Mouse (Mus musculus) CD4-positive, CD25-positive, alpha-beta regulatory T cell, adult 4 months (primary cell): ENCODE data around the gene Adrm1. TPM values are rescaled to one million over a fixed set of nuclear protein-coding genes. Genes with fewer than 3 reads are reported as not detected.
A peak's percentile ranks its signal among the peaks of the same experiment; 100 is the strongest.
"Not testable (repeated sequence)": the region's sequence is repeated elsewhere in the genome, so short reads cannot be mapped to it uniquely, and the experiment has no call there.

Source experiments
- ATAC-seq: one replicate; pipeline ENCODE4 v1.8.0; 2017
- polyA plus RNA-seq, 2 experiments: library from polyadenylated mRNA; unstranded; fragments of 100-300 nt; shearing (Covaris generic); gene quantifications; one replicate each; pipeline ENCODE4 v1.2.1; 2017

Adrm1 gene
- 100 to 1,000 TPM in 1 of 2 experiments, 10 to 100 TPM in 1; 83.1 to 115 TPM for polyA plus RNA-seq

DNA sequence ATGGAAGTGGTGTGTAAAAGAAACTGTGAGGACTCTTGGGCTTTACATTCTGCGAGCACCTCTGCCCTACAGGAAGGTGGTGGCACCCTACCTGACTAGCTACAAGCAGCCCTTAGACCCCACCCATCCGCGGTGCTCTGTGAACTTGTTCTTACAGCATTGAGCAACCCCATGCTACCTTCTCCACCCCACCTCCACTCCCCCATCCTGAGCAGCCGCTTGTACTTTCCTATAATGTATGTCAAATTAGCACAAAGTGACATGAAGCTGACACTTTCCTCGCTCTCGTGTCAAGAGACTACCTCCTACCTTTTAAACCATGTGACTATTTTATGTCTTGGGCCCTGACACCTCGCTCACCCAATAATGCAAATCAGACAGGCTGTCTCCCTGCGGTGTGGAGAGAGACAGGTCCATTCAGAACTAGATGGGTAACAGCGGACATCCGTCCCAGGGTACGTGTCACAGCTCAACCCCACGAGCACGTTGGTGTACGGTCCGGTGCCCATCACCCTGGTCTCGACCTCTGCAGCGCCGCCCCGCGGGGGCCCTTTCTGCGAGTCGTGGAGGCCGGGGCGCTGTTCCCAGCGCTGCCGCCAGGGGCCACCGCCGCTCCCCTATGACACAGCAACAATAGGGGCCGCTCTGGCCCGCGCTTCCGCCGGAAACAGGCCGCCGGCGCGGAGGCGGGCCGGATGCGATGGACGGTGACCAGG is at the start of gene Adrm1:
TSS of gene Adrm1 (plus strand) at position 680 of the 716 bp plus-strand sequence.
- peak; percentile 94 for ATAC-seq

- ATAC-seq = no peak
Measured at GRCm38 (mm10) chr2:180124192-180124591, 47.1 kb upstream of the Adrm1 start.

- no peak for ATAC-seq
Measured at GRCm38 (mm10) chr2:180126195-180126594, 45.1 kb upstream of the Adrm1 start.

DNA sequence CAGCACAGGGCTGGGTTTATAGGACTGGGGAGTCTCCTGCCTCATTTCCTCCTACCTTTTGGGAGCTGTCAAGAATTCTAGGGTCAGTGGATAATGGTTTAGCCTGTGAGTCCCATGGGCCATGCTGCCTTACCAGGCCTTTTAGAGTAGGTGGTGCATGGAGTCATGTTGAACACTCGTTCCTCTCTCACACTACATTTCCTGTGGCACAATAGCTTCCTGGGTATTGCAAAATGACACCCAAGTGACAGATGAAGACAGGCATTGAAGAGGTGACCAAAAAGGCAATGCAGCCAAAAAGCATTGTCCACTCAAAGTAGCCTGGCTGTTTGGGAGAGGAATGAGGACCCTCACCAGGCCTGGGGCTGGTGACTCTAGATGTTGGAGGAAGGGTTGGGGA is 43.6 kb upstream of the Adrm1 start:
- ATAC-seq = no peak

DNA sequence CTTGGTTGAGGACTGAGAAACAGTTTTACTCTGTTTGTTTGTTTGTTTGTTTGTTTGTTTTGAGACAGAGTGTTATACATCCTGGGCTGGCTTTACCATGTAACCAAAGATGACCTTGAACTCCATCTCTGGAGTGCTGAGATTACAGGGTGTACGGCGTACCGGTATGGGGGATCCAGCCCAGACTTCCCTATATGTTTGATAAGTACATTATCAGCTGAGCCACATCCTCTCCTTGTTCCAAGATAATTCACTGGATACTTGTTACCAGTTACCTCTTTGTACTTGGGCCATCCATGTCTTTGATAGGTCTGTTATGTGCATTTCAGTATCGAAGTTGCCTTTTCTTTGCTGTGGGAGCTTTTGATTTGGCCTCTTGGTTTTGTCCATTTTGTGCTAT is 38.1 kb upstream of the Adrm1 start:
- no peak for ATAC-seq

- no peak for ATAC-seq
Measured at GRCm38 (mm10) chr2:180133911-180134310, 37.4 kb upstream of the Adrm1 start.

- ATAC-seq = no peak
Measured at GRCm38 (mm10) chr2:180135414-180135813, 35.9 kb upstream of the Adrm1 start.

DNA sequence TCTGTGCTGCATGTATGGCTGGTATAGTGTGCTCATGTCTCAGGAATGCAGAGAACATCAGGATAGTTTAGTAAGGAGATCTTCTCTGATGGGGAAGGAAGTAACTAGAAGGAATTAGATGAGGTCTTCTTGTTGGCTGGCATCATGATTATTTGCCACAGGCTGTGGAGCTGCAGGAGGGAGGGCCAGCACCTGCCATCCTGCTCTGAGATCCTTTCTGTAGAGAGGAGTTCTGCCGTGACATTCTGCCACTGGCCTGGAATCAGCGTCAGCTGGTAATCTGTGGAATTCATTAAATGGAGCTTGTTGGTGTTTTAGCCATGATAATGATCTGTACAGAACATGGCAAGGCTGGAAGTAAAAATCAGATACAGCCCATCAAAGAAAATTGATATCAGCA is 25.2 kb upstream of the Adrm1 start:
- no peak for ATAC-seq

- no peak for ATAC-seq
Measured at GRCm38 (mm10) chr2:180147379-180147778, 23.9 kb upstream of the Adrm1 start.

- no peak for ATAC-seq
Measured at GRCm38 (mm10) chr2:180148551-180148950, 22.7 kb upstream of the Adrm1 start.

DNA sequence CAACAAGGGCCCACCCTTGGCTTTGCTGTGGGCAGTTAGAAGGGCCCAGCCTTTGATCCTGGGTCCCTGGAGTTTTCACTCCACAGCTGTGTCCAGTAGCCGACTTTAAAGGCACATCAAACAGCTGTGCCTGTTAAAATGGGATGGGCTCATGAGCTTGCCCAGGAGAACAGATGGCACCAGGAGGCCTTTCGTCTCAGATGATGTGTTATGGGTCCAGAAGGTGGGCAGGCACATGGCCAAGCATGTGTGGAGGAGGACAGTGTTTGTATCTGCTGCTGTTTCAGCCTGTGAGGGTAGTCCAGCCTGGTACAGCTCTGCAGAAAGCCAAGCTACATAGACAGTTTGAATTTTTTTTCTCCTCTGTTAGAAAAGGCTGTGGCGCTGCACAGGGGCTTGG is 16.5 kb upstream of the Adrm1 start:
- ATAC-seq = no peak

- no peak for ATAC-seq
Measured at GRCm38 (mm10) chr2:180158627-180159026, 12.7 kb upstream of the Adrm1 start.

DNA sequence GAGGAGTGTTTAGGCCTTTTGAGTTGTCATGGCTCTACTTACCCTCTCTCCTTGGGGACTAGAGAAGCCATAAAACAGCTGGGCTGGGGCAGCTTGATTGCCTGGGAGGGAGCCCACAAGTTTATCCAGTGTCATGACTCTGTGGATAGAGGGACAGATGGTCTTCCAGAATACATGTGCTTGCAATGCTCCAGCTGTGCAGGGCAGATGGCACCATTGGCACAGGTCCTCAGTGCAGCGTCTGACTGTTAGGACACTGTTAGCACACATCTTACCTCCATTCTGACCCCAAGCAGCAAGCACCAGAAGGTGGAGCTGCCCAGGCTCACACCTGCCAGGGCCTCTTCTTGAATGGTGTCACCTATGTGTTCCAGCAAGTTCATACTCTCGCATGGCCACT is 5.4 kb upstream of the Adrm1 start:
- ATAC-seq = no peak

DNA sequence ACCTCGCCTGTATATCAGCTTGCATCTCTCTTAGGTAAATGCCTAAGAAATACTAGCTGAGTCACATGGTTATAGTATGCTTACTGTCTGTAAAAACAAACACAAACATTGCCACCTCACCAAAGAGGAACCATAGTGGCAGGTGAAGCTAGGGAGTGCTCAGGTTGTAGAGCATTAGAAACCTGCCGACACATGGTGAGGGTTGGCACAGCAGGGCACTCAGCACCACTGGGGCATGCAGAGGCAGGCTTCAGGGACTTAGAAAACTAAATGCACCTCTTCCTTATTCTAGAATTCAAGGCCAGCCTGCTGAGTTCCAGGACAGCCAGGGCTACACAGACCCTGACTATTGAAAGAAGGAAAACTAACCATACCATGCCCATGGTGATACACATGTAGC is 4.4 kb upstream of the Adrm1 start:
- ATAC-seq = no peak

DNA sequence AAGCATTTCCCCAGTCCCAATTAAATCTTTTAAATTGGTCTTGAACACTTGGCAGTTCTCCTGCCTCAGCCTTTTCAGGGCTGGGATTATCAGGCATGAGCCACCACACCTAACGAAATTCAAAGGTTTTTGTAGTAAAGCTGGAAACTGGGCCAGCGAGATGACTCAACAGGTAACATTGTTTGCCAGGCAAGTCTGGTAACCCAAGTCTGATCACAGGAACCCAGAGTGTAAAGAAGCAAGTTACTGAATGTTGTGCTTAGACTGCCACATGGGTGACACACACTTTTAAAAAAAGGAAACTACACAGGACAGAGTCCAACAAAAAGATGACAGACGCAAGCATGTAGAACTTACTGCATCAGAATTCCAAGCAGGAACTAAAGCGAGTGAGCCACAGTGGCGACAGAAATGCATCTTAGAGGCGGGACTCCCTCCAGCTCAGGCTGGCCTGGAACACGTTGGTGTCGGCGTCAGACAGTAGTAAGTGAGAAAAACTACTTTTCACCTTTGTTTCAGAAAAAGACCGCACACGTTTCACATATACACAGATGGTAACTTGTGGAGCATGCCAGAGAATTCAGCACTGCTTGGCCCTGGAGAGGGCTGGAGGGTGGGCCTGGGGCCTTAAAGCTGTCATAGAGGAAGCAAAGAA is 1.0 kb upstream of the Adrm1 start:
- no peak for ATAC-seq

DNA sequence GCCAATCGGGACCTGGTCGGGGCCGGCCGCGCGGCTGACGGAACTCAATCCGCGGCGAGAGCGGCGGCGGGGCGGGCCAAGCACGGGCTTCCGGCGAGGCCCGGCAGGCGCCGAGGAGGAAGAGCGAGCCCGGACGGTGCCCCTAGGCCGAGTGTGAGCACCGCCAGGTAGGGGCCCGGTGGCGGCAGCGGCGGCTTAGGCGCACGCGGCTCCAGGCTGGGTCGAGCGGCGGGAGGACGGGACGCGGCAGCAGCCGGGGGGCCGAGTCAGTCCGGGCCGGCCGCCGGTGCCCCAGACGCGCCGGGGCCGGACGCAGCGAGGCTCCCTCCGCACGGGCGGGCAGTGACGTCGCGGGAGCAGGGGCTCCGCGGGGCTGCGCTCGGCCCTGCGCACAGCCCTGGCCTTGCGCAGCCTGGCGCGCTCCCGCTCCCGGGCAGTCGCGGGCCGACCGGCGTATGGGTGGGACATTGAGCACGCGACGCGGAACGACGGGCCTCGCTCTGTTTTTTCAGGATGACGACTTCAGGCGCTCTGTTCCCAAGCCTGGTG is 311 bp downstream of the Adrm1 start:
- peak; percentile 16 for ATAC-seq

DNA sequence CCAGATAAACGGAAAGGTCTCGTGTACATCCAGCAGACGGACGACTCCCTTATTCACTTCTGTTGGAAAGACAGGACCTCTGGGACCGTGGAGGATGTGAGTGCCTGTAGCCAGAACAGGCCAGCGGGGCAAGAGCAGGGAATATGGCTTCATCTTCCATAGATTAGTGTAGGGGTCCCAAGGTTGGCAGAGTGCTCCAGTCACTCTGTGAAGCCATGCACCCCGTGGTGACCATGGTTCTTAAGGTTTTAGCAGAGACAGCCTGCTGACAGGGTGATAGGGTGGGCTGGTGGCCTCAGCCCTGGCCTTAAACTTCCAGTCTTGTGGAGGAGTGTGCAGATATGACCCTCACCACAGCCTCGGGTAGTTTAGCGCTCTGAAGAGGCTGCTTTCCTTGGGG is 867 bp downstream of the Adrm1 start:
- no peak for ATAC-seq

DNA sequence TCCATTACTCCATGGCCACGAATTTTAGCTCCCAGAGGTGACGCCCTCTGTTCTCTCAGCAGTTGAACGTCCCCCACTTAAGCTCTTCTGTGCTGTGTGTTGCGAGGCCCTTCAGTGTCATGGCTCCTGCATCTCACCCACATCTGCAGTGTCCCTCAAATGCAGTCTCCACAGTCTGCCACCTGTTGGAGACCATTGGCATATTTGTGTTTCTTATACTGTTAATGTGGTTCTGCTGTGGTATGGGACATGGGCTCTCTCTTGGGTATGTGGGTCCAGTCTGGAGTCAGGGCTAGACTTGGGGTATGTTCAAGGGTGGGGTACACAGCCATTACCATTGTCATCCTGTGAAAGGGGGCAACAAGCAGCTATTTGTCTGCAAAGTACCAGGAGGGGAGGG is 1.9 kb downstream of the Adrm1 start:
- no peak for ATAC-seq

GRCm38 (mm10) chr2:180173711-180174110 is 2.4 kb downstream of the Adrm1 start:
- ATAC-seq = not testable (repeated sequence)

GRCm38 (mm10) chr2:180174121-180174520 is 2.8 kb downstream of the Adrm1 start:
- ATAC-seq = no peak

DNA sequence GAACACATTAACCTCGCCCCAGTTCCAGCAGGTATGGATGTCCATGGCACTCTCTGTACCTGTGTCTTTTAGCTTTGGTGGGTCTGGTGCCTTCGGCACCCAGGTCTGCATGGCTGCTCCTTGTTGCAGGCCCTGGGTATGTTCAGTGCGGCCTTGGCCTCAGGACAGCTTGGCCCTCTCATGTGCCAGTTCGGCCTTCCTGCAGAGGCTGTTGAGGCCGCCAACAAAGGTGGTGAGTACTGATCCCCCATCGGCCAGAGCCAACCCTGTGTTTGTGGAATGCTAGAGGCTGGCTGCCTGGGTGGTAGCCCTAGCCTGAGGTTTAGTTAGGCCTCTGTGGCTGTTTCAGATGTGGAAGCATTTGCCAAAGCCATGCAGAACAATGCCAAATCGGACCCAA is 4.4 kb downstream of the Adrm1 start:
- ATAC-seq = no peak

GRCm38 (mm10) chr2:180181542-180181941 is 10.3 kb downstream of the Adrm1 start:
- ATAC-seq = no peak

DNA sequence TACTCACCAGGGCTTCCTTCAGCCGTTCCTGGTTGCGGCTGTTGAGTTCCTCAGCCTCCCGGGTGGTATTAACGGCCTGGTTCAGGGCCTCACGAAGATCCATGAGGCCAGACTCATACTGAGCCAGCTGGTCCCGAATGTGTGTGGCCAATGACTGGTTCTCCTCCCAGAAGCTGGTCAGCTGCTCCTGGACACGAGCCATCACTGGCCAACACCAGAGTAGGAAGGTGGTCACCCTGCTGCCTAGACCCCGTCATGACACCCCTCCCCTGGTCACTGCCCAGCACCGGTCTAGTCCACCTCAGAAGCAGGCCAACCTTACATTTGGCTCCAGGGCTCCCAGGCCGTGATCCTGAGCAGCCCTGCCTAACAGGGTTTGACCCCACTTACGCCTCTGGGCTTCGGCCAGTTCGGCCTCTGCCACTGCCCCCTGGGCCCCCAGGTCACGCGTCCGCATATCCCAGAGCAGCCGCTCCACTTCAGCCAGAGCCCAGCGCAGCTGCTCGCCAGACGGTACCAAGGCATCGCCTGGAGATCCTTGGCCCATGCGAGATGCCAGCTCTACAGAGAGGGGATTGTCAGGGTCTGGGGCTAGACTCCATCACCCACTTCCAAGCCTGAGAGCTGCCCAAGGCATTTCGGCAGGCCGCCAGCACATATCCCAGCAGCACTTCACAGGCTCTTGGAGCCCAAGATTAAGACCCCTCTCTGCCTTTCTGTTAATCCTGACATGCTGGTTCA is 12.9 kb downstream of the Adrm1 start:
- no peak for ATAC-seq

DNA sequence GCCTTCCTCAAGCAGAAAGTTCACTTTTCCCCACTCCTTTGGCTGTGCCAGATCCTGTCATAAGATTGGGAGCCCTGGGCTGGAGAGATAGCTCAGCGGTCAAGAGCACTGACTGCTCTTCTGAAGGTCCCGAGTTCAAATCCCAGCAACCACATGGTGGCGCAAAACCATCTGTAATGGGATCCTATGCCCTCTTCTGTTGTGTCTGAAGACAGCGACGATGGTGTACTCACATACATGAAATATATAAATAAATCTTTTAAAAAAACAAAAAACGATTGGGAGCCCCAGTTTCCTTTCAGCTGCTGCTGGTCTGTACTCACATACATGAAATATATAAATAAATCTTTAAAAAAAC is 13.4 kb downstream of the Adrm1 start:
- no peak for ATAC-seq
